Mouse (Mus musculus) kidney, postnatal 14 days (tissue): ENCODE measurements at regions not wholly inside any gene's neighbourhood (a gene's known extent, or its start where the extent isn't known, plus 50 kb on each side); places are given as distances from the start of the nearest gene placed in this dataset.

Experiments
- DNase-seq: peaks from one replicate; pipeline ENCODE4 v3.0.0; 2022; ENCODE audit warnings: mixed read lengths

GRCm38 (mm10) chr1:148901319-148902033 is 1059.6 kb downstream of the Pla2g4a start:
- no peak for DNase-seq

- no peak for DNase-seq
Measured at GRCm38 (mm10) chr1:148870788-148871187, 1090.3 kb downstream of the Pla2g4a start.

- DNase-seq, result no peak
Measured at GRCm38 (mm10) chr1:148863582-148863981, 1097.5 kb downstream of the Pla2g4a start.

GRCm38 (mm10) chr1:148852990-148853389 is 1108.1 kb downstream of the Pla2g4a start:
- no peak for DNase-seq

GRCm38 (mm10) chr1:148846595-148846994 is 1114.5 kb downstream of the Pla2g4a start:
- no peak for DNase-seq

GRCm38 (mm10) chr1:148823146-148823545 is 1137.9 kb downstream of the Pla2g4a start:
- DNase-seq, result peak; percentile 4

GRCm38 (mm10) chr1:148808707-148809106 is 1152.4 kb downstream of the Pla2g4a start:
- no peak for DNase-seq

GRCm38 (mm10) chr1:148797110-148797509 is 1164.0 kb downstream of the Pla2g4a start:
- DNase-seq, result no peak

- DNase-seq, result no peak
Measured at GRCm38 (mm10) chr1:148750806-148751205, 1210.3 kb downstream of the Pla2g4a start.

- DNase-seq, result no peak
Measured at GRCm38 (mm10) chr1:148722106-148722505, 1239.0 kb downstream of the Pla2g4a start.

GRCm38 (mm10) chr1:148721409-148721808 is 1239.7 kb downstream of the Pla2g4a start:
- no peak for DNase-seq

- no peak for DNase-seq
Measured at GRCm38 (mm10) chr1:148720980-148721379, 1240.1 kb downstream of the Pla2g4a start.

- no peak for DNase-seq
Measured at GRCm38 (mm10) chr1:148708084-148708483, 1253.0 kb downstream of the Pla2g4a start.

- no peak for DNase-seq
Measured at GRCm38 (mm10) chr1:148707657-148708056, 1253.4 kb downstream of the Pla2g4a start.

GRCm38 (mm10) chr1:148706271-148706807 is 1254.8 kb downstream of the Pla2g4a start:
- no peak for DNase-seq

GRCm38 (mm10) chr1:148700599-148700954 is 1260.5 kb downstream of the Pla2g4a start:
- no peak for DNase-seq

GRCm38 (mm10) chr1:148699854-148700598 is 1261.1 kb downstream of the Pla2g4a start:
- DNase-seq, result no peak

GRCm38 (mm10) chr1:148690085-148690484 is 1271.0 kb downstream of the Pla2g4a start:
- DNase-seq, result no peak

GRCm38 (mm10) chr1:148689618-148690017 is 1271.5 kb downstream of the Pla2g4a start:
- DNase-seq, result no peak

- DNase-seq, result no peak
Measured at GRCm38 (mm10) chr1:148675516-148675915, 1285.6 kb downstream of the Pla2g4a start.

- DNase-seq, result no peak
Measured at GRCm38 (mm10) chr1:148664409-148664808, 1296.7 kb downstream of the Pla2g4a start.

- no peak for DNase-seq
Measured at GRCm38 (mm10) chr1:148656990-148657389, 1304.1 kb downstream of the Pla2g4a start.
